Mouse (Mus musculus) c-Kit-positive CD71-negative TER-119-negative erythroid progenitor cells, embryonic 14.5 days (primary cell): ENCODE measurements at regions not wholly inside any gene's neighbourhood (a gene's known extent, or its start where the extent isn't known, plus 50 kb on each side); places are given as distances from the start of the nearest gene placed in this dataset.

Source experiments
- DNase-seq: peaks from one replicate; pipeline ENCODE4 v3.0.0-alpha.2; 2013; ENCODE audit warnings: low read depth

GRCm38 (mm10) chr1:64297343-64297742 lies 175.3 kb upstream of the Klf7 start:
- DNase-seq: no peak

- no peak for DNase-seq
Measured at GRCm38 (mm10) chr1:64295512-64295945, 173.4 kb upstream of the Klf7 start.

- DNase-seq: no peak
Measured at GRCm38 (mm10) chr1:64295051-64295450, 173.0 kb upstream of the Klf7 start.

- DNase-seq: no peak
Measured at GRCm38 (mm10) chr1:64288812-64289447, 166.8 kb upstream of the Klf7 start.

- DNase-seq: no peak
Measured at GRCm38 (mm10) chr1:64287068-64287467, 165.0 kb upstream of the Klf7 start.

- DNase-seq: no peak
Measured at GRCm38 (mm10) chr1:64284656-64285055, 162.6 kb upstream of the Klf7 start.

- DNase-seq: no peak
Measured at GRCm38 (mm10) chr1:64275865-64276264, 153.8 kb upstream of the Klf7 start.

GRCm38 (mm10) chr1:64275086-64275802 lies 153.2 kb upstream of the Klf7 start:
- DNase-seq: no peak

- DNase-seq: no peak
Measured at GRCm38 (mm10) chr1:64257237-64257636, 135.2 kb upstream of the Klf7 start.

GRCm38 (mm10) chr1:64255554-64256295 lies 133.6 kb upstream of the Klf7 start:
- DNase-seq: no peak

- no peak for DNase-seq
Measured at GRCm38 (mm10) chr1:64254673-64255072, 132.6 kb upstream of the Klf7 start.

- no peak for DNase-seq
Measured at GRCm38 (mm10) chr1:64253996-64254395, 131.9 kb upstream of the Klf7 start.

GRCm38 (mm10) chr1:64242401-64242800 lies 120.3 kb upstream of the Klf7 start:
- no peak for DNase-seq

- no peak for DNase-seq
Measured at GRCm38 (mm10) chr1:64229654-64230053, 107.6 kb upstream of the Klf7 start.

- DNase-seq: peak; percentile 6
Measured at GRCm38 (mm10) chr1:64226001-64226918, 104.2 kb upstream of the Klf7 start.

- no peak for DNase-seq
Measured at GRCm38 (mm10) chr1:64223779-64224687, 102.0 kb upstream of the Klf7 start.

- DNase-seq: no peak
Measured at GRCm38 (mm10) chr1:64222475-64222874, 100.4 kb upstream of the Klf7 start.

GRCm38 (mm10) chr1:64220486-64220885 lies 98.4 kb upstream of the Klf7 start:
- DNase-seq: no peak

- no peak for DNase-seq
Measured at GRCm38 (mm10) chr1:64220040-64220439, 98.0 kb upstream of the Klf7 start.

GRCm38 (mm10) chr1:64215646-64216045 lies 93.6 kb upstream of the Klf7 start:
- DNase-seq: no peak

GRCm38 (mm10) chr1:64209131-64209530 lies 87.0 kb upstream of the Klf7 start:
- no peak for DNase-seq
